Mouse (Mus musculus) erythroid progenitor cell, adult 5-6 weeks (primary cell): ENCODE data around the gene Rimkla. TPM values are rescaled to one million over a fixed set of nuclear protein-coding genes. Genes with fewer than 3 reads are reported as not detected.
A peak's percentile ranks its signal among the peaks of the same experiment; 100 is the strongest.
"Not testable (repeated sequence)": the region's sequence is repeated elsewhere in the genome, so short reads cannot be mapped to it uniquely, and the experiment has no call there.

ENCODE experiments used
- ATAC-seq: replicated peaks from 2 replicates; pipeline ENCODE4 v1.8.0; 2016; ENCODE audit warnings: moderate number of reproducible peaks, mild to moderate bottlenecking, moderate TSS enrichment, inconsistent platforms; ENCODE audit not compliant: poor library complexity, low FRiP score, severe bottlenecking
- total RNA-seq, 2 experiments: library from RNA; stranded (forward) in 1 of 2; stranded (reverse) in 1 of 2; fragments of 150-400 nt in 1 of 2; fragments of 186-747, 209-891 nt in 1 of 2; gene quantifications; 2 replicates each; pipeline versions ENCODE4 v1.2.3 to v1.2.4; 2015 to 2017; ENCODE audit warnings: low replicate concordance in 2 of 2

Rimkla gene
- not detected in 2 replicates for total RNA-seq (2015; ENCODE audit: low replicate concordance)
- total RNA-seq (2017; ENCODE audit: low replicate concordance), result not detected in 2 replicates

DNA sequence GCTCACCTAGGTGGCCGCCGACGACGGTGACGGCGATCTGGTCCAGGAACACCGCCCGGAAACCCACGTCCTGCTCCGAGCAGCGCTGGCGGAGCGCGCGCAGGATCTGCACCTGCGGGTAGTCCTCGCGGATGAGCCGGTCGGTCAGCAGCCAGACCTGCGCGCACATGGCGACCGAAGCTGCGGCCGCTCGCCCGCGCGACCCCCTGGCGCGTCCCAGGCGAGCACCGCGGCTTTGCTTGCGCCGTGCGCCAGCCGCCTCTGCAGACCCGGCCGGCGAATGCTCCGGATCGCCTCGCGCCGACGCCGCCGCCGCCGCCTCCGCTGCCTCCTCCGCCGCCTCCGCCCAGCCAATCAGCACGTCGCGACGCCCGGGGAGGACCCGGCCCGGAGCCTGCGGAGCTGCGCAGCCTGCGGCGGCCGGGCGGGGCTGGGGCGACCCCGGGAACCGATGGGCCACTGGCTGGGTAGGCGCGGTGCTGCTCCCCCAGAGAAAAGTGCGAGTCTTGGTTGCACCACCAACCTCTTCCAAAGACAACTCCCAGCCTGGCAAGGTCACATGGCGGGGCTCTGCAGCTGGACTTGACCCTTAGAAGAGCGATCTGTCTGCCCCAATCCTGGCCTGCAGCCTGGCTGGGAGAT, at the start of gene Rimkla:
Gene Rimkla (minus strand): TSS at position 338 of the 642 bp plus-strand sequence.
- no peak for ATAC-seq

DNA sequence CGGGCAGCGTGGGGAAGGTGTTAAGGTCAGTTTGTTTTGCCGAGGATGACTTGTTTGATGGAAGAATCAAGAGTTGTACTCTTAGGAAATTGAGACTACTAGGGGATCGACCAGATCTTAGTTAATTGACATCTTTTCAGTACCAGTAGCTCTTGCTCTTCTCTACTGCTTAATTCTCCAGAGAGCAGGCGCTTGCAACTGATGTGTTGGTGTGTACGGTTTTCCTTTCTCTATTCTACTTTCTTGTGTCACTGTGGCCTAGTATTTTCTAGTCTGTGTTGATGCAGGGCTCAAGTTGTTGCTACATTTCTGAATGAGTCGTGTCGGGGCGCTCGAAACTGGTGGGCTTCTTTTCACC, 48.1 kb upstream of the Rimkla start:
- no peak for ATAC-seq

- ATAC-seq, result peak; percentile 41; the same call in 1 of the 2 replicates
These were observed 47.6 kb upstream of the Rimkla start for GRCm38 (mm10) chr4:119539836-119540532.

DNA sequence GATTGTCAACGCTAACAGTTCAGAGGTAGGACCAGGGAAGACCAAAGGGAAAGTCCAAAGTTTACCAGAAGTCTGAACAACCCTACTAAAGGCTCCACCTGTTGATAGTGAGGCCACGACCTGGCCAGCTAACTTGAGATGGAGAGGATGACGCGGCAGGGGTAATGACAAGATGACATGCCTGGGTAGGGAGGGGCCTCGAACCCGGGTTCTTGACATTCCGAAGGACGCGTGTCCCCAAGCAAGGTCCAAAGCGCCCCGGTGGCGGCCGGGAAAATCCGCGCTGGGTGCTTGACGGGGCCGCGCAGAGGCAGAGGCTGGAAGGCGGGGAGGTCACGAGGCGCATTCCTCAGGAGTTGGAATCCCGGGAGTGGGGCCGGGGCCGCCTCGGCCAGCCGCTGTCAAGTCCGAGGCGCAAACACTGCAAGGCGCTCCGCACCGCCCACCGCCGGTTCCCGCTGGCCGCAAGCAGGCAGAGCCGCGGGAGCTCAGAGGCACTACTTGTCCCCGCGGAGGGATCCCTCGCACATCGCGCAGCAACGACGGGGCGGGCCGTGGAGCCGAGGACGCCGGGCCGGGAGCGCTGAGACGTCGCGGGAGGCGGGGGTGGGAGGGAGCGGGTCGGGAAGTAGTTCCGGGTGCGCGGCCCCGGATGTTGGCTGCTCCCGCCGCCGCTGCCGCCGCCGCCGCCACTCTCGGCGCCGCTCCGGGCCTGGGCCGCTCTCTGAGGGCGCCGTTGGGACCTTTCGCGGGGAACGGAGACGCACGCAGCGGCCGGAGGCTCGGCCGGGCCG, 46.8 kb upstream of the Rimkla start, which contains the start of gene Frg2f1:
Gene Frg2f1 (minus strand): TSS at position 499 of the 794 bp plus-strand sequence.
- ATAC-seq, result peak; percentile 96

DNA sequence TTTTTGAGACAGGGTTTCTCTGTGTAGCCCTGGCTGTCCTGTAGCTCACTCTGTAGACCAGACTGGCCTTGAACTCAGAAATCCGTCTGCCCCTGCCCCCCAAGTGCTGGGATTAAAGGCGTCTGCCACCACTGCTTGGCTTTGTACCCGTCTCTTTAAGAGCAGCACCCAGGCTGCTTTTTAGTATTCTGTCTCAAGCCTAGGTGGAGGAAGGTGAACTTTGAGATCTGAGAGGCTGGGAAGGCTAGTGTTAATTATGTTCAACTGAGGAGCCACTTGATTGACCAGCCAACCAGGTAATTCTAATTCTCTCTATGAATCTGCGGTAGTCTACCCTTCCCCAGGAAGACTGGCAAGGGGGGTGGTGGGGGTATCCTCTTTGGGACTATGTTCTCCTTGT, 45.0 kb upstream of the Rimkla start:
- ATAC-seq, result no peak

GRCm38 (mm10) chr4:119536615-119537014, 44.2 kb upstream of the Rimkla start, which contains the start of gene Foxj3:
Gene Foxj3 (plus strand): TSS chr4:119537004.
- not testable (repeated sequence) for ATAC-seq

DNA sequence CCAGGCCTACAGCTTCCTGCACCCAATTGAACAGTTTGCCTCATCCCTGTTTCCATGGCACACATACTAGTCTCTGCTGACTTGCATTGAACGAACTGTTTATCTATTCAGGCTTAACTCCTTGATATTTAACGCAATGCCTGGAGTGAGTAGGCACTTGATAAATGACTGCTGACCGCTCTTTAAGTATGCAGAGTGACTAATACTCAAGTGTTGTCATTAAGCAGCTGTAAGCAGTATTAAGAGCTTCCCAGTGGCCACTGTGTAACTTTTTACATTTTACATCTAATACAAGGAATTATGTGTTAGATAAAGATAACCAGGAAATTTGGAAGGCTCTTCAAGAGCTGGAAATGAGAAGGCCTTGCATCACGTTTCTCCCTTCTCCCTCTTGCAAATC, 42.7 kb upstream of the Rimkla start:
- no peak for ATAC-seq

- no peak for ATAC-seq
These were observed 39.4 kb upstream of the Rimkla start for GRCm38 (mm10) chr4:119531813-119532212.

DNA sequence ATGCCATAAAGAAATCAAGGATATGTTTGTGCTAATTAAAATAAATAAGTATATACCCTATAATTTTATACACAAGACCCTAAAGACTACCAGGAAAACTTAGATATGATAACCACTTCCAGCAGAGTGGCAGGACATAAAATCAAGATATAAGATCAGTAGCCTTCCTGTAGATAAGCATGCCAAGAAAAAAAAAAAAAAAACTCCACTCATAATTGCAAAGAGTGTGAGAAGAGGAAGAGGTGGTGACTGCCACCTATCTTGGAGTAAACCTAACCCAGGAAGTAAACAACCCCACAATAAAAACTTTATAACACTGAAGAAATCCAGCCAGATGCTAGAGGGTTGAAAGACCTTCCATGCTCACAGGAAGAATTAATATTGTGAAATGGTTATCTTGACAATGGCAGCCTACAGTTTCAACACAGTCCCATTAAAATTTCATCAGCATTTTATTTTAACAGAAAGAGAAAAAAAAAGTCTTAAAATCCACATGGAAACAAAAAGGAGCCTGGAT, 34.0 kb upstream of the Rimkla start:
- ATAC-seq, result no peak

DNA sequence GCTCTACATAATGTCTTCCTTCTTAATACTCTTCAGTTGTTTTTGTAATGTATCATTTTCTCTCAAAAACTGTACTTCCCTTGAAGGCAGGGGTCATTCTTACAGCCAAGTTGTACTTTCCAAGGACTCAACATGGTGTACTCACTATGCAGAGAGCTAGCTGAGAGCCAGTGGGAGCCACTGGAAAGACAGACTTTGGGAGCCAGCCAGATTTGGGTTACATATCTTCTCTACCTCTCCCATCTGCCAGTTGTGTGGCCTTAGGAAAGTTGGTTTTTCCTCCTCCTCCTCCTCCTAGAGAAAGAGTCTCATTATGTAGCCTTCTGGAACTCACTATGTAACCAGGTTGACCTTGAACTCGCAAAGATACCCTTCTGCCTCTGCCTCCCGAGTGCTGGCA, 32.0 kb upstream of the Rimkla start:
- no peak for ATAC-seq

DNA sequence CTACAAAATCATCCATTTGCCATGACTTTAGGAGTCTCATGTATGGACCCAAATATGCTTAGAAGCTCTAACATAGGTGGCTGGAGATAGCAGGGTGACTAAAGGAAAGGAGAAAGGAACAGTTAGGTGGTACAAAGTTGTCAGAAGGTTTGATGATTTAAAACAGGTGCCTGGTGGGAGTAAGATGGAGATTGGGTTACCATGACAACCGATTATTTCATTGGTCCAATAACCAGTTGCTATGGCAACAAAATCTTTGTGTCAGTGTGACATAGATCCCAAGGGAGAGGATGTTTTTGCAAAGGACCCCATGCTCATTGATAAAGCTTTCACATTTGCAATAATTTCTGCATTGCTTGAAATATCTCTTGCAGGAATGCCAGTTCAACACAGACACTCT, 31.6 kb upstream of the Rimkla start:
- ATAC-seq, result no peak

DNA sequence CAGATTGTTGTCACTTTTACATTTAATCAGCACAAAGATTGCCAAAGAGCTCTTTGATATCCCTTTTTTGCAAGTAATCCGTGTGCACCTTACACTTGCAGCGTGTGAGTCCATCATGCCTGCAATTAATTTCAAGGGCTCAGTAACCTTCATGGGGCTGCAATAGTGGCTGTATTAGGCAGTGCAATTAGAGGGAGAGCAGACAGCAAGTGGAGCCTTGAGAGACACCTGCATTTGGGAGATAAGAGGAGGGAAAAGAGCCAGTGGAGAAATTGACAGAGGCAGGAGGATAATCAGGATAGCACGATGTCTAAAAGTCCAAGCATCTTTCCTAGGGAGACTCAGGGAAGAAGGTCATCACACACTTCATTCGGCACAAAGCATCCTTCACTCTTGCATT, 31.1 kb upstream of the Rimkla start:
- ATAC-seq, result no peak

GRCm38 (mm10) chr4:119512731-119513141, 20.3 kb upstream of the Rimkla start:
- no peak for ATAC-seq

DNA sequence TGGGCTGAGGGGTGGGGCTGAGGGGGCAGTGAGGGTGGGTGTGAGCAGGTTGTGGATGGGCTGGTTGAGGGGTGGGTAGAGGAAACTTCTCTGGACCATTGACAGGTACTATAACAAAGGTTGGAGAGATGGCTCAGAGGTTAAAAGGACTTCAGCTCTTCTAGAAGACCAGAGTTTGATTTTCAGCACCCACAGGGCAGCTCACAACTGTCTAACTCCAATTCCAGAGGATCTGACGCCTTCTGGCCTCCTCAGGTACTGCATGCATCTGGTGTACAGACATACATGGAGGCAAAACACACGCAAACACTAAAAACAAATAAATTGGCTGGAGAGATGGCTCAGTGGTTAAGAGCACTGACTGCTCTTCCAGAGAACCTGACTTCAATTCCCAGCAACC, 19.2 kb upstream of the Rimkla start:
- no peak for ATAC-seq

DNA sequence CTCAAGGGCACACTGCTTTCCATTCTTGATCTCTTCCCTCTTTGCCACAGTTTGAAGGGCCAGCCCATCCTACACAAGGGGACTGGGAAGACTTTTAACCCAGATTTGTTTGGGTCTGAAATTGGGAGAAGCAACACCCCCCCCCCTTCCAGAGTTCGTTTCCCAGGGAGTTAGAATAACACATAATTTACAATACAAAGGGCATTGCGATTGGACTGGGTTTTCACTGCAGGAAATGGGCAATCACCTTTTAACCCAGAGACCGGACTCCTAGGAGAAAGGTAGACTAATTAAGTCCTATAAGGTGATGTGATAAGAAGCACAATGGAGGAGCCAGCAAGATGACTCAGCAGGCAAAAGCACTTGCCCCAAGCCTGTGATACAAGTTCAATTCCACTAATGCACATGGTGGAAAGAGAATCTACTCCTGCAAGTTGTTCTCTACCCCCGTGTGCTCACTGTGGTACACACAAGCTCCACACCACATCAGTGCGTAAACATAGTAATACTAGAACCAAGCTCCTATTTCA, 6.0 kb upstream of the Rimkla start:
- ATAC-seq, result no peak

DNA sequence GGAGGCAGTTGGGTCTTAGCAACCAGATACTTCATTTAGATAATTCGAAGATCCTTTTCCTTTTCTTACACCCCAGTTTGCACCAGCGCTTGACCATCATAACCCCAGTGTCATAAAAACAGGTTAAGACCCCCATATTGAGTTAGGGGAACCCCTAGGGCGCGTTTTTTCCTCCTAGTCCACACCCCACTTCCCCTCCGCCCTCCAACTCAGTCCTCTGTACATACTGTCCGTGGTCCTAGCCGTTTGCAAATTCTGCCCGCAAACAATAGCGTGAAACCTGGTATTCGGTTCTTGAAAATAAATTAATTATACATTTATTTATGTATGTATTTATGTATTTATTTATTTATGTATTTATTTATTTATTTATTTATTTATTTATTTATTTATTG, 502 bp upstream of the Rimkla start:
- ATAC-seq, result no peak

GRCm38 (mm10) chr4:119490806-119491205, 1.6 kb downstream of the Rimkla start:
- no peak for ATAC-seq

DNA sequence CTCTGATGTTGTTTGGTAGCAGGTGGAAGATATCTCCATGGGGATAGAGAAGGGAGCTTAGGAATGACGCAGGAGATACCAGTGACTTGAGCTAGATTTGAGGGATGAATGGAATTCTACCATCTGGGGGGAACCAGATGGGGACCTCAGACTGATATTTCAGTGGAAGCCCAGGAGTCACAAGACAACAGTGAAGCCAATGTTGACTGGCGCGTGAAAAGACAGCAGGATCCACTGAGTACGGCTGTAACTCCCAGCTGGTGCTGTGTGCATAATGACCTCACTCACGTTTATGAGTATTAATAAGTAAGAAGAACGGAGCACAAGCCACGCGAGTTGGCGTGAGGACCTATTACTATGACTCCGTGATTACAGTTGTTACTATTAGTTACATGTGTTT, 2.8 kb downstream of the Rimkla start:
- ATAC-seq, result no peak

DNA sequence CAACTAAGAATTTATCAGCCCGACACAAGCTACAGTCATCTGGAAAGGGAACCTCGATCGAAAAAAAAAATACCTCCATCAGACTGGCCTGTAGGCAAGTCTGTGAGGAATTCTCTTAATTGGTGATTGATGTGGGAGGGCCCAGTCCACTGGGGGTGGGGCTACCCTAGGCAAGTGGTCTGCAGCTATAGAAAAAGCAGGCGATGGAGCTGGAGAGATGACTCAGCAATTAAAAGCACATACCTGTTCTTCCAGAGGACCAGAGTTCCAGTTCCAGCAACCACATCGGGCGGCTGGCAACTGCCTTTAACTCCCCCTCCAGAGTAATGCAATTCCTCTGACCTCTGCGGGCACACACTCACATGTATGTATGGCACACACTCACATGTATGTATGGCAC, 7.5 kb downstream of the Rimkla start:
- no peak for ATAC-seq

DNA sequence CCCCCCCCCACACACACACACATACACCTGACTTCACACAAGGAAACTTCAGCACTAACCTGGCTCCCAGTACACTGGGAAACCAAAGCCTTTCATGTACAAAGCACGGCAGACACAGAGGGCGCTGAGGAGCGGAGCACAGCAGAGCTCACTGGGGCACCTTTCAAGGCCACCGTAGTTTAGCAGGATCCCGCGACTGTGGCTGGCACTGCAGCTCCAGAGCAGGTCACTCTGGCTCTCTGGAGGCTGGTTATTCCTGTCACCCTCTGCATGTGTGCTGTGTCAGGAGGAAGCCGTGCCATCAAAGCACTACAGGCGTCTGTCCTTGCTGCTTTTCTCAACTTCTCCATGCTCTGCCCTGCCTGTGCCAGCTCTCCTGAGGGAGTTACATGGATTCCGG, 9.4 kb downstream of the Rimkla start:
- no peak for ATAC-seq
